Mouse (Mus musculus) embryonic facial prominence, embryonic 10.5 days (tissue): ENCODE measurements around the gene Pilra. TPM values are rescaled to one million over a fixed set of nuclear protein-coding genes. Genes with fewer than 3 reads are reported as not detected.

Experiments used
- DNase-seq: peaks from one replicate; pipeline ENCODE4 v3.0.0-alpha.2; 2017; ENCODE audit warnings: low spot score
- H3K27ac ChIP-seq: fragments of 300-500 bp; sonication (generic); replicated peaks from 2 replicates; pipeline ENCODE4 v1.5.1; 2016; ENCODE audit warnings: mild to moderate bottlenecking
- H3K27me3 ChIP-seq: fragments of 300-500 bp; sonication (generic); replicated peaks from 2 replicates; pipeline ENCODE4 v1.6.1; 2016; ENCODE audit warnings: low read depth, mild to moderate bottlenecking; ENCODE audit not compliant: poor library complexity, severe bottlenecking
- H3K36me3 ChIP-seq: fragments of 300-500 bp; sonication (generic); replicated peaks from 2 replicates; pipeline ENCODE4 v1.6.1; 2016; ENCODE audit warnings: mild to moderate bottlenecking, moderate library complexity
- H3K4me1 ChIP-seq: fragments of 300-500 bp; sonication (generic); 2 replicates; pipeline ENCODE4 v1.6.1; 2016
- H3K4me3 ChIP-seq: fragments of 300-500 bp; sonication (generic); 2 replicates; pipeline ENCODE4 v1.5.1; 2016; ENCODE audit warnings: mild to moderate bottlenecking, moderate library complexity
- H3K9me3 ChIP-seq: fragments of 300-500 bp; sonication (generic); 2 replicates; pipeline ENCODE4 v1.6.1; 2016; ENCODE audit warnings: mild to moderate bottlenecking
- WGBS: fragments of 180-500 bp; shearing (Covaris S2); methylation state at CpG from one replicate; pipeline ENCODE4 v1.1.7; 2016; 5-methylcytosine and 5-hydroxymethylcytosine counted together
- polyA plus RNA-seq: library from polyadenylated mRNA; unstranded; fragments of >200 nt; fragmentation: Nextera tagmentation; extraction: Ambion mirVana; gene quantifications from 2 replicates; pipeline ENCODE4 v1.2.1, GENCODE M21; 2016

The Pilra gene
- polyA plus RNA-seq, 1 experiment from 2014 or later, result 0.79 TPM

DNA sequence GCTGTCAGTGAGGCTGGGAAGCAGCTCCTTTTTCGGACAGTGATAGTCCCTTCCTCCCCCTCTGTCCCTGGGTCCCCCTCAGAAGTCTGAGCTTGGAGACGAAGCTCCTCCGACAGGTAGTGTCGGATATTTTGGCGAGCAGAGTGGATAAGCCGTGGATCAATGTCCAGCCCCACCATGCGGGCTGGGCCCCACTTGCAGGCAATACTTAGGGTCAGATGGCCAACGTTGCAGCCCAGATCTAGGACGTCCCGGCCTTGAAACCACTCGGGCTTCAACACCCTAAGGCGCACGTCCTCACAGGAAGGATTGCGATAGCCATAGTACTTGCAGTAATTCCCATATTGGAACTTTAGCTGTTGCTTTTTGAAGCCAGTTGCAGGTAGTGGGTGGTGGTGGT is 51.5 kb downstream of the Pilra start:
- WGBS, result 85% methylated on average over 14 of the region's 14 CpGs
- Histone ChIP-seq H3K9me3 (no peaks in the 10 kb centered on the region), H3K27me3 (peaks cover 12% of the 10 kb centered on the region; the same call in 1 of the 2 replicates), H3K27ac (no peak overlapping the region; the same call in 1 of the 2 replicates), H3K36me3 (peaks cover 53% of the 10 kb centered on the region), H3K4me1 (peaks cover 58% of the 10 kb centered on the region), H3K4me3 (peak overlapping the region; percentile 95)
- DNase-seq, result no peak

DNA sequence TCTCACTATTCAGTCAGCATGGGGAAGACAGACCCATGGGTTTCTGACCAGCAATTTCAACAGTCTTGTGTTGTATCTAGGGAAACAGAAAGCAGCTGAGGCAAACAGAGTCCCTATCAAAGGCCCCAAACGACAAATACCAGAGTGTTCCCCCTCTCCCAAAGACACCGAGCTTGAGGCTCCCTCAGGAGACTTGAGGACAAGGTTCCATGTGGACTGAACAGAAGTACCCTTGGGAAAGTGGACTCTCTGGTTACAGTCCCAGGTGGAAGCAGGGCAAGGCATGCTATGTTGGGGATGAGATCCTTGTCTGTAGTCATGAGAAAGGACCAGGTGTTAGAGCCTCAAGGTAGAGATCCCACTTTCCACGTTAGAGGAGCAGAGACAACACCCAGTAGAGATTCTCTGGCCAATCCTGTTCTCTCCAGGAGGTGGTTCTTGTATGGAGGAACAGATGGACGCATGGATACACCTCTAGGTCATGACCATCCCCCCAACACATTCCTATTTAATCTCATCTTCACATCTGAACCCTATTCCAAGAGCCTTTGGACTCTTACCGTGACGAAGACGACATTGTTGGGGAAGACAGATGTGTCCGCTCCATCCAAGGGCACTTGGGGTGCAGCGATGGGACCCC is 52.1 kb downstream of the Pilra start:
- H3K27me3 ChIP-seq, result peaks cover 8% of the 10 kb centered on the region; the same call in 1 of the 2 replicates
- H3K4me1 ChIP-seq, result peaks cover 63% of the 10 kb centered on the region
- peaks cover 53% of the 10 kb centered on the region for H3K36me3 ChIP-seq
- 82% methylated on average over 9 of the region's 9 CpGs for WGBS
- no peaks in the 10 kb centered on the region for H3K9me3 ChIP-seq
- no peak for DNase-seq
- peak overlapping the region; percentile 95 for H3K4me3 ChIP-seq
- no peak overlapping the region; the same call in 1 of the 2 replicates for H3K27ac ChIP-seq

DNA sequence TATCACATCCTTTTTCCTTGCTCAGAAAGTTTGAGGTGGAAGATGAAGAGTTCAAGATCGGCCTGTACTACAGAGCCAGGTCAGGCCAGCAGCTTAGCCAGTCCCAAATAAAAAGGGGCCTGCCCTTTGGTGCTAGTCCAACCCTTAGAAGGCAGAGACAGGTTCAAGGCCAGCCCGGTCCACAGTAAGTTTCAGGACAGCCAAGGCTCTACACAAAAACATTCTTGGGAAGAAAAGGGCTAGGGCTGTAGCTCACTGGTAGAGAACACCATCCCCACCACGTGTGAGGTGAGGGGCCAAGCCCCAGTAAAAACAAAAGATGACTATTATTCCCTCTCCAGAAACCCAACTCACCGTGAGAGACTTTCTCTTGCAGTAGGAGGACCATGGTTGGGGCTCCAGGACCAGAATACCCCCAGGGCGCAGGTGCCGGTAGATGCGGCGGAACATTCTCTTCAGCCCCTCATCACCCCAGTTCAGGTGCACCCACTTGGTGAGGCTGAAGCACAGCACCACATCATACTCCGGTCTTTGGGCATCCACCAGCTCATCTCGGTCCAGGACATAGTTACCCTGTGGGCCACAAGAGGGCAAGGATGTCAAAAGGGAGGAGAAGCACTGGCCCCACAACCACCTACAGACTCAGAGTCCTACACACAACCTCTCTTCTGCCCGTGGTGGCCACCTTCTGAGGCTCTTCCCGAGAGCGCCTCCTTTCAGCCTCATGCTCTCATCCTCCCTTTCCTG is 53.1 kb downstream of the Pilra start:
- WGBS, result 87% methylated on average over 13 of the region's 13 CpGs
- peaks cover 66% of the 10 kb centered on the region for H3K4me1 ChIP-seq
- H3K36me3 ChIP-seq, result peaks cover 53% of the 10 kb centered on the region
- peak overlapping the region; percentile 95 for H3K4me3 ChIP-seq
- no peak overlapping the region for H3K27ac ChIP-seq
- no peaks in the 10 kb centered on the region for H3K27me3 ChIP-seq
- no peak for DNase-seq
- H3K9me3 ChIP-seq, result no peaks in the 10 kb centered on the region

DNA sequence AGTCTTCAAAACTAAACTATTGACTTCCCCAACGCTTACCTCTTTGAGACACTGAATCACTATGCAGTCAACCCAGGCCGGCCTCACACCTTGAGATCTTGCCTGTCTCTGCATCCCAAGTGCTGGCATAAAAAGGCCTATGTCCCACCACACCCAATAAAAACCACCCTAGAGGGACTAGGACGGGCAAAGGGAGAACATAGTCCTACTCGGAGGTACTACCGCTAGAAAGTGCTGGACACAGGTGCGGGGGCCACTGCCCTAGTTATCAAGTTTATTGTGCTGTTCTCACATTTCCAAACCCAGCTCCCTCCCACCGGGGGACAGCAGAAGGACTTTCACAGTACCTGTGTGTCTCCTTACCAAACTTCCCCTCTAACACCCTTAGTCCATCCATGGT is 54.4 kb downstream of the Pilra start:
- DNase-seq, result no peak
- 94% methylated on average over 7 of the region's 7 CpGs for WGBS
- Histone ChIP-seq H3K27me3 (no peaks in the 10 kb centered on the region), H3K4me1 (peaks cover 66% of the 10 kb centered on the region), H3K9me3 (no peaks in the 10 kb centered on the region), H3K36me3 (peaks cover 53% of the 10 kb centered on the region), H3K4me3 (peak overlapping the region; percentile 13; the same call in 1 of the 2 replicates), H3K27ac (no peak overlapping the region)

DNA sequence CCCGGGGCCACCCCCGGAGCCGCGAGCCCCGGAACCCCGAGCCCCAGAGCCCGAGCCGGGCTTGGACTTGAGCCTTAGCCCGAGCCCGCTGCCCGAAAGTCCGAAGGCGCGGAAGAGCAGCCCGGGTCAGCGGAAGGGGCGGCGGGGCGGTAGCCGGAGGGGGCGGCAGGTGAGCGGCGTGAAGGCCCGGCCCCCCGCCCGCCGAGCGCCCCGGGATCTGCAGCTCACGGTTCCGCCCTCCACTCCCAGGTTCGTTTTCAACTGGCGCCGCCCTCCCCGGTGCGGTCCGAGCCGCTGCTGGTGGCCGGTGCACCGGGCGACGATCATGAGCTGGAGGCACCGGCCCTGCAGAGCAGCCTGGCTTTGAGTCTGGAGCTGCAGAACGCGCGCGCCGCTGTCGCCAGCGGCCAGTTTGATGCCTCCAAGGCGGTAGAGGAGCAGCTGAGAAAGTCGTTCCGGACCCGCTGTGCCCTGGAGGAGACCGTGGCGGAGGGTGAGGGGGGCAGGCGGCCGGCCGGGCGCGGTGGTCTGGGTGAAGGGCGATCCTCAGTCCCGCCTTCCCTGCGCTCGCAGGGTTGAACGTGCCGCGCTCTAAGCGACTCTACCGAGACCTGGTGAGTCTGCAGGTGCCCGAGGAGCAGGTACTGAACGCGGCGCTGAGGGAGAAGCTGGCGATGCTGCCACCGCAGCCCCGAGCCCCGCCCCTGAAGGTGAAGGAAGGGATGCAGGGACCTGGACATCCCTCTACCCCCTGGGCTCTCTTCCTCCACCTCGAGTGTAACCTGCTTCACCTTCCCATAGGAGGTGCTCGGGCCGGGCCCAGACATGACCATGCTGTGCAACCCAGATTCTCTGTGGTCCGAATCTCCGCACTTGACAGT is 56.8 kb downstream of the Pilra start:
- peak; percentile 53 for DNase-seq
- Histone ChIP-seq H3K4me3 (peak overlapping the region; percentile 96), H3K27ac (peak overlapping the region; percentile 93), H3K4me1 (peaks cover 56% of the 10 kb centered on the region), H3K9me3 (no peaks in the 10 kb centered on the region), H3K36me3 (peaks cover 44% of the 10 kb centered on the region), H3K27me3 (no peaks in the 10 kb centered on the region)
- WGBS, result under 1% methylated on average over 83 of the region's 83 CpGs

- under 1% methylated on average over 31 of the region's 31 CpGs for WGBS
- Histone ChIP-seq H3K4me1 (peaks cover 50% of the 10 kb centered on the region), H3K27me3 (no peaks in the 10 kb centered on the region), H3K4me3 (peak within 1 kb of the TSS; percentile 96), H3K36me3 (peaks cover 37% of the 10 kb centered on the region), H3K27ac (peak within 1 kb of the TSS; percentile 93), H3K9me3 (no peaks in the 10 kb centered on the region)
- DNase-seq, result peak; percentile 97
Observed at GRCm38 (mm10) chr5:137778635-137779034, 57.4 kb downstream of the Pilra start, which contains the start of gene Ppp1r35. TSS of gene Ppp1r35 (plus strand) at chr5:137778849.

- H3K4me1 ChIP-seq, result peaks cover 37% of the 10 kb centered on the region
- H3K27ac ChIP-seq, result no peak overlapping the region
- whole genome bisulfite sequencing, result 84% methylated on average over 7 of the region's 7 CpGs
- no peaks in the 10 kb centered on the region for H3K9me3 ChIP-seq
- no peaks in the 10 kb centered on the region for H3K27me3 ChIP-seq
- DNase-seq, result no peak
- H3K36me3 ChIP-seq, result peaks cover 24% of the 10 kb centered on the region
- 0 out of 2 replicates have a peak overlapping the region, but pooled peaks have one; percentile 96 for H3K4me3 ChIP-seq
Observed at GRCm38 (mm10) chr5:137777267-137777845, 58.7 kb downstream of the Pilra start.

- Histone ChIP-seq H3K27ac (no peak overlapping the region), H3K27me3 (no peaks in the 10 kb centered on the region), H3K4me3 (peak overlapping the region; percentile 13; the same call in 1 of the 2 replicates), H3K36me3 (peaks cover 15% of the 10 kb centered on the region), H3K9me3 (no peaks in the 10 kb centered on the region), H3K4me1 (peaks cover 29% of the 10 kb centered on the region)
- 45% methylated on average over 5 of the region's 5 CpGs for WGBS
- no peak for DNase-seq
Observed at GRCm38 (mm10) chr5:137776408-137776918, 59.6 kb downstream of the Pilra start.

- H3K4me3 ChIP-seq, result no peak overlapping the region
- H3K36me3 ChIP-seq, result peaks cover 8% of the 10 kb centered on the region
- H3K27me3 ChIP-seq, result no peaks in the 10 kb centered on the region
- no peak for DNase-seq
- 85% methylated on average over 2 of the region's 2 CpGs for WGBS
- no peaks in the 10 kb centered on the region for H3K9me3 ChIP-seq
- no peak overlapping the region for H3K27ac ChIP-seq
- peaks cover 28% of the 10 kb centered on the region for H3K4me1 ChIP-seq
Observed at GRCm38 (mm10) chr5:137775587-137776290, 60.3 kb downstream of the Pilra start.

- Histone ChIP-seq H3K27me3 (no peaks in the 10 kb centered on the region), H3K4me1 (peaks cover 11% of the 10 kb centered on the region), H3K27ac (no peak overlapping the region), H3K4me3 (no peak overlapping the region), H3K36me3 (no peaks in the 10 kb centered on the region), H3K9me3 (no peaks in the 10 kb centered on the region)
- DNase-seq, result no peak
Observed at GRCm38 (mm10) chr5:137772755-137773154, 63.3 kb downstream of the Pilra start.
